Mouse (Mus musculus): ENCODE measurements around the gene Rab11fip3.
"Not testable (repeated sequence)": the region's sequence is repeated elsewhere in the genome, so short reads cannot be mapped to it uniquely, and the experiment has no call there.

Gene Rab11fip3

GRCm38 (mm10) chr17:26068831-26069739, at the start of gene Rab11fip3:
TSS of gene Rab11fip3 (minus strand) at chr17:26069555.
- DNase-seq, result peak; percentile 85

GRCm38 (mm10) chr17:26116503-26117258, 47.3 kb upstream of the Rab11fip3 start:
- no peak for DNase-seq

- no peak for DNase-seq
Observed at GRCm38 (mm10) chr17:26115956-26116487, 46.7 kb upstream of the Rab11fip3 start.

- no peak for DNase-seq
Observed at GRCm38 (mm10) chr17:26115205-26115898, 46.0 kb upstream of the Rab11fip3 start.

- DNase-seq, result not testable (repeated sequence)
Observed at GRCm38 (mm10) chr17:26114461-26114860, 45.1 kb upstream of the Rab11fip3 start.

- no peak for DNase-seq
Observed at GRCm38 (mm10) chr17:26114061-26114460, 44.7 kb upstream of the Rab11fip3 start.

- peak; percentile 72 for DNase-seq
Observed at GRCm38 (mm10) chr17:26113181-26113948, 44.0 kb upstream of the Rab11fip3 start, which contains the start of gene Tmem8. TSS of gene Tmem8 (plus strand) at chr17:26113299.

- DNase-seq, result no peak
Observed at GRCm38 (mm10) chr17:26112751-26113150, 43.4 kb upstream of the Rab11fip3 start.

DNA sequence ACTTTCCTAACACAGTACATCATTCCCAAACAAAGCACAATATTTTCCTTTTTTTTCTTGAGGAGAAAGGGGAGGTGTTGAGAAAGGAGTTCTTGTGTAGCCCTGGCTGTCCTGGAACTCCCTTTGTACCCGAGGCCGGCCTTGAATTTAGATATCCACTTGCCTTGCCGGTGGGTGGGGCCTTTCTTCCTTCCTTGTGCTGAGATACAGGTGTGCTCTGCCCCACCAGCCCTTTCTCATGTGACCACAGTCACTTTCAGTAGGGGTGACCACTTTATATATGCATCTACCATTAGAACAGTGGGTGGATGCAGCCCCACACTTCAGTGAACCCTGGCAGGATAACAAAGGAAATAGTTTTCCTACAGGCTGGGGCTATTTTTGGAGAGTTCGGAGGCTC, 42.4 kb upstream of the Rab11fip3 start:
- DNase-seq, result no peak

GRCm38 (mm10) chr17:26111024-26111423, 41.7 kb upstream of the Rab11fip3 start:
- no peak for DNase-seq

DNA sequence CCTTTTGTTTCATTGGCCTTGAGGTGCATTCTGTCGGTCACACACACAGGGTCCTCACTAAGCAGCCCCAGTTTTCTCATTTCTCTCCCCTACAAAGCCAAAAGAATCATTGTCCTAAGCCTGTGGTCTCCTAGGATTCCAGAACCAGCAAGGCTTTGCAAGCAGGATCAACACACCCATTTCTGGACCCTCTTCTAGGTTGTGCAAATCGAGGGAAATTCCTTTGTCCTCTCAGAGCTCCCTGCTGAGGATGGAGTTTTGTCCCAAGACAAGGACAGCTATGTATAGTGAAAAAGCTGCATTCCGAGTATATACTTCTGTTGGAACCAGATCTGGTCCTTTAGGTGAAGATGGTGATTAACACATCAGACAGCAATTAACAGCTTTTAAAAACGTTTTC, 40.8 kb upstream of the Rab11fip3 start:
- no peak for DNase-seq

GRCm38 (mm10) chr17:26105619-26106018, 36.3 kb upstream of the Rab11fip3 start:
- DNase-seq, result no peak

GRCm38 (mm10) chr17:26101478-26101877, 32.1 kb upstream of the Rab11fip3 start:
- DNase-seq, result peak; percentile 60

- no peak for DNase-seq
Observed at GRCm38 (mm10) chr17:26100166-26100565, 30.8 kb upstream of the Rab11fip3 start.

DNA sequence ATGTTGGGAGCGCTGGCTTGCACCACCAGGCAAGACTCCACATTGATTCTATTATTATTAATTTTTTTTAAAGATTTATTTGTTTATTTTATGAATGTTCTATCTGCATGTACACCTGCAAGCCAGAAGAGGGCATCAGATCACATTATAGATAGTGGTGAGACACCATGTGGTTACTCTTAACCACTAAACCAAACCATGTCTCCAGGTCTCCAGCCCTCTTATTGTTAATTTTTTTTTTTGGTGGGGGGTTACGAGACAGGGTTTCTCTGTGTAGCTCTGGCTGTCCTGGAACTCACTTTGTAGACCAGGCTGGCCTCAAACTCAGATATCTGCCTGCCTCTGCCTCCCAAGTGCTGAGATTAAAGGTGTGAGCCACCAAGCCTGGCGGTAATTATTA, 30.0 kb upstream of the Rab11fip3 start:
- not testable (repeated sequence) for DNase-seq

GRCm38 (mm10) chr17:26098461-26098860, 29.1 kb upstream of the Rab11fip3 start:
- no peak for DNase-seq

- DNase-seq, result peak; percentile 76
Observed at GRCm38 (mm10) chr17:26095121-26095740, 25.9 kb upstream of the Rab11fip3 start, which contains the start of gene Nme4. TSS of gene Nme4 (minus strand) at chr17:26095602.

GRCm38 (mm10) chr17:26094531-26095110, 25.3 kb upstream of the Rab11fip3 start:
- DNase-seq, result no peak

- DNase-seq, result peak; percentile 89
Observed at GRCm38 (mm10) chr17:26089905-26090632, 20.7 kb upstream of the Rab11fip3 start, which contains the start of gene Decr2. TSS of gene Decr2 (minus strand) at chr17:26090337.

GRCm38 (mm10) chr17:26087059-26087564, 17.8 kb upstream of the Rab11fip3 start:
- DNase-seq, result no peak
